Mouse (Mus musculus) cortical plate, adult 2 months (tissue): Measurements from ENCODE around the gene Clic6.

Experiments used
- CTCF ChIP-seq: fragments of 200-500 bp; IDR thresholded peaks from 2 replicates; pipeline ENCODE4 v1.5.1; 2011; ENCODE audit warnings: mild to moderate bottlenecking, control low read depth, low read length; ENCODE audit not compliant: insufficient read depth; ENCODE audit errors: extremely low read depth
- POLR2A ChIP-seq: fragments of 200-500 bp; IDR thresholded peaks from 2 replicates; pipeline ENCODE4 v1.6.1; 2011; ENCODE audit warnings: mild to moderate bottlenecking, low read length, control low read depth; ENCODE audit not compliant: insufficient read depth; ENCODE audit errors: extremely low read depth

GRCm38 (mm10) chr16:92555051-92555450 lies 69.5 kb downstream of the Clic6 start:
- TF ChIP-seq POLR2A: no peak
- TF ChIP-seq CTCF: no peak
